ENCODE assay signal across 30 mouse cellular contexts in the genomic region with DNA sequence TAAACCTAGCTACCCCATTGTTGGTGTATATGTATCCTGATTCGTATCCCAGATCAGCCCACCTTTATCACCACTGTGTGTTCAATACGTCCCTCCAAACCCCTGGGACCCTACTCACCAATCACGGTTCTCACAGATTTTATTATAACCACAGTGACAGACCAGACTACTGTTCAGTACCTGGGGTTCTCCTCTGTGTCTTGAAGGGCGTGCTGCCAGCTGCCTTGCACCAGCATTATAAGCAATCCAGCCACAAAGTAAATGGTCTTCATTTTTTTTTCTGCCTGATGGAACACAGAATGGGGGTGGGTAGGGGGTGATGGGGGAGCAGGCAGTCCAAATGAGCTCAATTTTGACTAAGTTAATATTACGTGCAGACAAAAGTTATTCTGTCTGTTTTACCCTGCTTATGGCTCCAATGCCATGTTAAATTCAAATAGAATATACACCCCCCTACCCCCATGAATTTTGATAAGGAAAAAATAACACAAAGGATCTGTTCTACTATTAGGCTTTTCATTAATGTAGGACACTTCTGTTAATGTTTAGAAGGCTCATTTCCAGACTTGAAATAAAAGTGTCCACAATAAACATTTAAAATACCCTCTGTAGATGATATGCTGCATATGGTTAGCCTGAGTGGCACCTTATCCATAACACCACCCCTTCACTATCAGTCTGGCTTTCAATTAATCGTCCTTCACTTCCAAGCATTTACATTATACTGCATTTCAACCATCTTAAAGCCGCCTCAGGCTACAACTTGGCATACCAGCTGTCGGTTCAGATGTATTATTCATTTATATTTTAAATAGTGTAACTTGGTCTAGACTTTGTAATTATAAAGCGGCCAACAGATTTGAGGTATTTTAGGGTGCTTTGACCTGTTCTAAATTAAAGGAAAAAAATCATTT. TPM values are rescaled to one million over a fixed set of nuclear protein-coding genes. Genes with fewer than 3 reads are reported as not detected.
DNase-seq lines count a peak whose midpoint lies in the region; ATAC-seq and TF ChIP-seq lines count a peak whose summit lies in the region.
"Had no signal": no experiment of that assay in that cellular context is flagged by ENCODE, and none has a peak within 500 bp of the region (broad histone marks: within the 10 kb centered on the region; RNA-seq: fewer than 3 reads in every experiment).

No protein-coding gene starts in this region.

- no peak overlapping the region for H3K4me2 ChIP-seq in forebrain, embryonic 13.5 days
- H3K4me2 ChIP-seq in forebrain, embryonic 12.5 days, result no peak overlapping the region
- H3K4me2 ChIP-seq in hindbrain, embryonic 12.5 days (replicated peaks), result no peak overlapping the region
- no peak overlapping the region for H3K4me2 ChIP-seq in hindbrain, postnatal 0 days (ENCODE audit: low read depth, low read length)
- no peak overlapping the region for H3K4me2 ChIP-seq in midbrain, embryonic 15.5 days
- H3K4me2 ChIP-seq: embryonic facial prominence, embryonic 13.5 days; heart, embryonic 15.5 days; intestine, embryonic 15.5 days; liver, embryonic 13.5 days; stomach, embryonic 15.5 days had no signal

- 0 out of 2 replicates have a peak, but pooled peaks cover 3% of the 10 kb centered on the region for H3K4me1 ChIP-seq in forebrain, embryonic 13.5 days
- no peaks in the 10 kb centered on the region for H3K4me1 ChIP-seq in forebrain, embryonic 12.5 days
- H3K4me1 ChIP-seq in hindbrain, embryonic 12.5 days, result peaks cover 2% of the 10 kb centered on the region; the same call in 1 of the 2 replicates
- no peaks in the 10 kb centered on the region for H3K4me1 ChIP-seq in hindbrain, postnatal 0 days (ENCODE audit: insufficient read depth, low read length)
- 0 out of 2 replicates have a peak, but pooled peaks cover 4% of the 10 kb centered on the region for H3K4me1 ChIP-seq in midbrain, embryonic 15.5 days
- H3K4me1 ChIP-seq: embryonic facial prominence, embryonic 13.5 days; heart, embryonic 15.5 days; intestine, embryonic 15.5 days; liver, embryonic 13.5 days; megakaryocyte, embryonic 14.5 days; stomach, embryonic 15.5 days had no signal

- H3K36me3 ChIP-seq in forebrain, embryonic 13.5 days (ENCODE audit: poor library complexity, severe bottlenecking), result no peaks in the 10 kb centered on the region
- H3K36me3 ChIP-seq in forebrain, embryonic 12.5 days (replicated peaks), result no peaks in the 10 kb centered on the region
- H3K36me3 ChIP-seq in hindbrain, embryonic 12.5 days, result no peaks in the 10 kb centered on the region
- no peaks in the 10 kb centered on the region for H3K36me3 ChIP-seq in hindbrain, postnatal 0 days (ENCODE audit: insufficient read depth, low read length)
- H3K36me3 ChIP-seq in midbrain, embryonic 15.5 days (replicated peaks), result no peaks in the 10 kb centered on the region
- H3K36me3 ChIP-seq: embryonic facial prominence, embryonic 13.5 days; heart, embryonic 15.5 days; intestine, embryonic 15.5 days; liver, embryonic 13.5 days; stomach, embryonic 15.5 days had no signal

- peak; percentile 87 for ATAC-seq in forebrain, embryonic 13.5 days
- no peak for ATAC-seq in forebrain, embryonic 12.5 days (ENCODE audit: low FRiP score)
- peak; percentile 83 for ATAC-seq in hindbrain, embryonic 12.5 days (ENCODE audit: low FRiP score)
- ATAC-seq in hindbrain, postnatal 0 days, result no peak
- ATAC-seq in midbrain, embryonic 15.5 days (replicated peaks), result peak; percentile 87
- ATAC-seq: activated CD4-positive, CD25-positive, alpha-beta regulatory T cell, adult 4 months; intestine, embryonic 15.5 days had no signal

- H3K27ac ChIP-seq in forebrain, embryonic 13.5 days, result peak overlapping the region; percentile 57
- no peak overlapping the region for H3K27ac ChIP-seq in forebrain, embryonic 12.5 days
- H3K27ac ChIP-seq in hindbrain, embryonic 12.5 days, result 0 out of 2 replicates have a peak overlapping the region, but pooled peaks have one; percentile 17
- H3K27ac ChIP-seq in hindbrain, postnatal 0 days, result no peak overlapping the region
- 0 out of 2 replicates have a peak overlapping the region, but pooled peaks have one; percentile 38 for H3K27ac ChIP-seq in midbrain, embryonic 15.5 days
- H3K27ac ChIP-seq: embryonic facial prominence, embryonic 13.5 days; gastrocnemius, adult 2 months; heart, embryonic 15.5 days; intestine, embryonic 15.5 days; liver, embryonic 13.5 days; stomach, embryonic 15.5 days had no signal

- no peak for TF ChIP-seq CTCF in hindbrain, postnatal 0 days (IDR thresholded peaks at IDR 0.05; ENCODE audit: low read depth)
- no peak for TF ChIP-seq CTCF in brain, embryonic 14.5 days (IDR thresholded peaks at IDR 0.05; ENCODE audit: borderline replicate concordance, extremely low read depth, insufficient read depth, insufficient read length)

- TF ChIP-seq POLR2A in brain, embryonic 14.5 days (IDR thresholded peaks at IDR 0.05; ENCODE audit: borderline replicate concordance, extremely low read depth, insufficient read depth, insufficient read length, poor library complexity, severe bottlenecking), result no peak

- no peak overlapping the region for H3K9ac ChIP-seq in forebrain, embryonic 13.5 days
- no peak overlapping the region for H3K9ac ChIP-seq in forebrain, embryonic 12.5 days
- H3K9ac ChIP-seq in hindbrain, embryonic 12.5 days, result no peak overlapping the region
- H3K9ac ChIP-seq in hindbrain, postnatal 0 days (replicated peaks; ENCODE audit: low read length), result no peak overlapping the region
- H3K9ac ChIP-seq in midbrain, embryonic 15.5 days, result no peak overlapping the region
- H3K9ac ChIP-seq: embryonic facial prominence, embryonic 13.5 days; heart, embryonic 15.5 days; intestine, embryonic 15.5 days; liver, embryonic 13.5 days; stomach, embryonic 15.5 days had no signal

- 67% methylated on average over 9 of the region's 9 CpGs for WGBS in forebrain, embryonic 13.5 days
- WGBS in forebrain, embryonic 12.5 days, result 79% methylated on average over 9 of the region's 9 CpGs
- WGBS in hindbrain, embryonic 12.5 days, result 69% methylated on average over 9 of the region's 9 CpGs
- WGBS in hindbrain, postnatal 0 days, result 68% methylated on average over 9 of the region's 9 CpGs
- WGBS in midbrain, embryonic 15.5 days, result 58% methylated on average over 9 of the region's 9 CpGs

- no peak overlapping the region for H3K4me3 ChIP-seq in forebrain, embryonic 13.5 days
- H3K4me3 ChIP-seq in forebrain, embryonic 12.5 days (replicated peaks), result no peak overlapping the region
- no peak overlapping the region for H3K4me3 ChIP-seq in hindbrain, embryonic 12.5 days
- H3K4me3 ChIP-seq in hindbrain, postnatal 0 days (ENCODE audit: low read length), result no peak overlapping the region
- no peak overlapping the region for H3K4me3 ChIP-seq in midbrain, embryonic 15.5 days
- H3K4me3 ChIP-seq: embryonic facial prominence, embryonic 13.5 days; erythroblast, embryonic 14.5 days; gastrocnemius, adult 2 months; heart, embryonic 15.5 days; intestine, embryonic 15.5 days; liver, embryonic 13.5 days; megakaryocyte, embryonic 14.5 days; stomach, embryonic 15.5 days had no signal

- no peak for DNase-seq in hindbrain, postnatal 0 days (ENCODE audit: low spot score)
- DNase-seq in brain, embryonic 14.5 days (ENCODE audit: low read depth), result peak; percentile 85
- no peak for DNase-seq in layer of hippocampus, adult 11-12 months (ENCODE audit: low spot score)
- DNase-seq: adrenal gland, adult 8-10 months; cerebellum, adult 2 months; cerebellum, postnatal 25 days; embryo, embryonic 11 days; gastrocnemius, adult 2 months; heart, postnatal 4 days; kidney, postnatal 25 days; layer of hippocampus, adult 9-11 months; liver, embryonic 13.5 days; lung, adult 2 months; lung, postnatal 36 days; thymus, postnatal 25 days had no signal

- no peaks in the 10 kb centered on the region for H3K27me3 ChIP-seq in forebrain, embryonic 13.5 days
- H3K27me3 ChIP-seq in forebrain, embryonic 12.5 days, result no peaks in the 10 kb centered on the region
- H3K27me3 ChIP-seq in hindbrain, embryonic 12.5 days, result no peaks in the 10 kb centered on the region
- no peaks in the 10 kb centered on the region for H3K27me3 ChIP-seq in hindbrain, postnatal 0 days (ENCODE audit: insufficient read depth, low read length)
- H3K27me3 ChIP-seq in midbrain, embryonic 15.5 days (replicated peaks), result no peaks in the 10 kb centered on the region
- H3K27me3 ChIP-seq: embryonic facial prominence, embryonic 13.5 days; heart, embryonic 15.5 days; intestine, embryonic 15.5 days; liver, embryonic 13.5 days; megakaryocyte, embryonic 14.5 days; stomach, embryonic 15.5 days had no signal

- no peaks in the 10 kb centered on the region for H3K9me3 ChIP-seq in forebrain, embryonic 13.5 days (replicated peaks)
- H3K9me3 ChIP-seq in forebrain, embryonic 12.5 days, result no peaks in the 10 kb centered on the region
- H3K9me3 ChIP-seq in hindbrain, embryonic 12.5 days (replicated peaks), result no peaks in the 10 kb centered on the region
- no peaks in the 10 kb centered on the region for H3K9me3 ChIP-seq in hindbrain, postnatal 0 days (ENCODE audit: low read length)
- H3K9me3 ChIP-seq in midbrain, embryonic 15.5 days, result no peaks in the 10 kb centered on the region
- H3K9me3 ChIP-seq: embryonic facial prominence, embryonic 13.5 days; heart, embryonic 15.5 days; intestine, embryonic 15.5 days; liver, embryonic 13.5 days; megakaryocyte, embryonic 14.5 days; stomach, embryonic 15.5 days had no signal

RNA-seq across cellular contexts. Expression of a gene that starts 2.9 kb away (rescaled TPM):
- polyA plus RNA-seq in forebrain, embryonic 13.5 days (2015; fragmentation: Nextera tagmentation; extraction: Ambion mirVana), result 1.4 and 1.9 TPM in 2 replicates
- polyA plus RNA-seq in forebrain, embryonic 12.5 days (2016; fragmentation: Nextera tagmentation; extraction: Ambion mirVana), result 0.65 and 1.1 TPM in 2 replicates
- polyA plus RNA-seq in hindbrain, embryonic 12.5 days (2016; fragmentation: Nextera tagmentation; extraction: Ambion mirVana), result not detected in 2 replicates
- 0.29 and 0.42 TPM in 2 replicates for total RNA-seq in hindbrain, postnatal 0 days (2014; rRNA removed)
- 1.1 and 1.9 TPM in 2 replicates for polyA plus RNA-seq in hindbrain, postnatal 0 days (2015; fragmentation: Nextera tagmentation; extraction: Ambion mirVana)
- polyA plus RNA-seq in brain, embryonic 14.5 days (2012; rRNA removed), result 1.0 and 2.1 TPM in 2 replicates
- 0.37 and 0.68 TPM in 2 replicates for polyA plus RNA-seq in midbrain, embryonic 15.5 days (2015; fragmentation: Nextera tagmentation; extraction: Ambion mirVana)
- total RNA-seq: adrenal gland, adult 8-10 months; gastrocnemius, adult 2 months; heart, postnatal 4 days; left cerebral cortex, adult 18-20 months; left cerebral cortex, postnatal 36 days; neutrophil, adult 5-6 weeks had no signal
- polyA plus RNA-seq: activated CD4-positive, CD25-positive, alpha-beta regulatory T cell, adult 4 months; cerebellum, adult 2 months; embryonic facial prominence, embryonic 13.5 days; erythroblast, embryonic 14.5 days; heart, embryonic 15.5 days; kidney, embryonic 14.5 days; liver, embryonic 13.5 days; lung, adult 2 months had no signal

Comparison
In these comparisons a context has a peak if more than half of its experiments do, and no peak if none do; other contexts are left out.
1. ATAC-seq: peak in forebrain, embryonic 13.5 days (single experiment), hindbrain, embryonic 12.5 days (single experiment) and midbrain, embryonic 15.5 days (single experiment); none in forebrain, embryonic 12.5 days (single experiment) and hindbrain, postnatal 0 days (single experiment).
2. H3K27ac ChIP-seq: peak in forebrain, embryonic 13.5 days (single experiment), hindbrain, embryonic 12.5 days (single experiment) and midbrain, embryonic 15.5 days (single experiment); none in forebrain, embryonic 12.5 days (single experiment) and hindbrain, postnatal 0 days (single experiment).